Mouse (Mus musculus): ENCODE data around the gene Lrba.

Lrba gene

GRCm38 (mm10) chr3:86522880-86523505 is 298.5 kb downstream of the Lrba start:
- no peak for DNase-seq

GRCm38 (mm10) chr3:86531531-86532269 is 307.2 kb downstream of the Lrba start:
- no peak for DNase-seq

GRCm38 (mm10) chr3:86536751-86537150 is 312.3 kb downstream of the Lrba start:
- DNase-seq = no peak

- no peak for DNase-seq
Measured at GRCm38 (mm10) chr3:86538645-86539554, 314.4 kb downstream of the Lrba start.

GRCm38 (mm10) chr3:86539555-86540168 is 315.2 kb downstream of the Lrba start:
- no peak for DNase-seq

- DNase-seq = no peak
Measured at GRCm38 (mm10) chr3:86541074-86541614, 316.7 kb downstream of the Lrba start.

- DNase-seq = no peak
Measured at GRCm38 (mm10) chr3:86541863-86542397, 317.4 kb downstream of the Lrba start.

GRCm38 (mm10) chr3:86544785-86545184 is 320.3 kb downstream of the Lrba start:
- no peak for DNase-seq

- no peak for DNase-seq
Measured at GRCm38 (mm10) chr3:86545945-86546344, 321.5 kb downstream of the Lrba start.

- peak; percentile 46 for DNase-seq
Measured at GRCm38 (mm10) chr3:86546471-86547250, 322.2 kb downstream of the Lrba start.

GRCm38 (mm10) chr3:86547251-86547791 is 322.8 kb downstream of the Lrba start:
- DNase-seq = no peak

- no peak for DNase-seq
Measured at GRCm38 (mm10) chr3:86548091-86549015, 323.9 kb downstream of the Lrba start, which contains the start of gene Mab21l2. Gene Mab21l2, minus strand, starts transcription at chr3:86548629.

- DNase-seq = no peak
Measured at GRCm38 (mm10) chr3:86550301-86551010, 326.0 kb downstream of the Lrba start.

GRCm38 (mm10) chr3:86551011-86551728 is 326.7 kb downstream of the Lrba start:
- no peak for DNase-seq

GRCm38 (mm10) chr3:86552170-86552569 is 327.7 kb downstream of the Lrba start:
- DNase-seq = no peak

- DNase-seq = no peak
Measured at GRCm38 (mm10) chr3:86558976-86559375, 334.5 kb downstream of the Lrba start.

- DNase-seq = no peak
Measured at GRCm38 (mm10) chr3:86559635-86560034, 335.2 kb downstream of the Lrba start.

- no peak for DNase-seq
Measured at GRCm38 (mm10) chr3:86560281-86561022, 336.0 kb downstream of the Lrba start.
